Mouse (Mus musculus) Patski (cell line): Measurements from ENCODE around the gene Rgs10. TPM values are rescaled to one million over a fixed set of nuclear protein-coding genes. Genes with fewer than 3 reads are reported as not detected.
"Not testable (repeated sequence)": the region's sequence is repeated elsewhere in the genome, so short reads cannot be mapped to it uniquely, and the experiment has no call there.

Experiments used
- ATAC-seq: fragments of 100-300 bp; one replicate; pipeline ENCODE4 v1.8.0; 2021
- CTCF ChIA-PET: fragments of 350-600 bp; sonication (Branson Sonifier 250); formaldehyde crosslinking; loops from one replicate; lab custom pipeline; 2022; ENCODE audit warnings: inconsistent platforms; lab: Charles Lee
- POLR2A ChIA-PET: fragments of 350-600 bp; sonication (Branson Sonifier 250); formaldehyde crosslinking; loops from one replicate; lab custom pipeline; 2022; ENCODE audit warnings: antibody characterized with exemption, inconsistent platforms; lab: Charles Lee
- DNase-seq: peaks from one replicate; pipeline ENCODE4 v3.0.0-alpha.2; 2011; ENCODE audit warnings: low read depth, low spot score
- H3K27me3 ChIP-seq: fragments of 371-371 bp; one replicate; pipeline ENCODE4 v1.5.1; 2021
- CTCF ChIP-seq: fragments of 100-300 bp; IDR thresholded peaks from one replicate; pipeline ENCODE4 v1.5.1; 2021
- in situ Hi-C: fragments of 300-500 bp; cut with MboI; formaldehyde crosslinking; loops from 3 replicates; pipeline ENCODE4 v1.11.1; 2018; ENCODE audit warnings: low pct_unique_long_range_greater_than_20kb, mixed read lengths
- polyA plus RNA-seq: library from polyadenylated mRNA; unstranded; gene quantifications from one replicate; pipeline ENCODE4 v1.2.3, GENCODE M21; 2021

Gene Rgs10
- polyA plus RNA-seq, 1 experiment from 2014 or later = 111 TPM

DNA sequence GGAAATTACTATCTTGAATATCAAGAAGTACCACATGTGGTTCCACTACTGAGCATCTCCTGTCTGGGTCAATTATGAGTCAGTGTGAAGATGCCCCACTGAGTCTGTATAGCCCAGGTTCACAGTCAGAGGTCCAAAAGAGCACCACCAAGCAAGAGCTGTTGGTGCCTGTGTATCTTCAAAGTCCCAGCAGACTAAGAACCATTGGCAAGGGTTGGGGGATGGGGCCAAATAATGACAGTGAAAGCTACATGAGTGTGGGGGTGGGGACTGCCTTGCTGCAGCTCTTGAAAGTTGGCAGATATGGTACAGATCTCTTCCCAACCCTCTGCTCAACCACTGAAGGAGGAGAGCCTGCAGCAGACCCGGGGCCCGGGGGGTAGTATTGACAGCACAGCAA, 72.0 kb downstream of the Rgs10 start:
- no peak for DNase-seq
- no peak for TF ChIP-seq CTCF
- in situ Hi-C loops = loop anchor here (5.0 kb wide), 2 partner anchors 39 to 99 kb away; partner anchors contain the start of gene Tgfb1i1
- H3K27me3 ChIP-seq = no peaks in the 10 kb centered on the region
- ATAC-seq = no peak
- ChIA-PET POLR2A (no interaction called here), CTCF (interaction anchor here (0.8 to 1.0 kb wide), 2 partner anchors 33 to 41 kb away, joined by 3 read pairs; no protein-coding TSS in a partner anchor)

GRCm38 (mm10) chr7:128345691-128346090, 72.9 kb downstream of the Rgs10 start:
- no peak for ATAC-seq
- in situ Hi-C loops = loop anchor here (5.0 kb wide), 2 partner anchors 38 to 98 kb away; partner anchors contain the start of gene Tgfb1i1
- POLR2A ChIA-PET = interaction anchor here (0.9 kb wide), 1 partner anchor 12 kb away, joined by 3 read pairs; no protein-coding TSS in a partner anchor

DNA sequence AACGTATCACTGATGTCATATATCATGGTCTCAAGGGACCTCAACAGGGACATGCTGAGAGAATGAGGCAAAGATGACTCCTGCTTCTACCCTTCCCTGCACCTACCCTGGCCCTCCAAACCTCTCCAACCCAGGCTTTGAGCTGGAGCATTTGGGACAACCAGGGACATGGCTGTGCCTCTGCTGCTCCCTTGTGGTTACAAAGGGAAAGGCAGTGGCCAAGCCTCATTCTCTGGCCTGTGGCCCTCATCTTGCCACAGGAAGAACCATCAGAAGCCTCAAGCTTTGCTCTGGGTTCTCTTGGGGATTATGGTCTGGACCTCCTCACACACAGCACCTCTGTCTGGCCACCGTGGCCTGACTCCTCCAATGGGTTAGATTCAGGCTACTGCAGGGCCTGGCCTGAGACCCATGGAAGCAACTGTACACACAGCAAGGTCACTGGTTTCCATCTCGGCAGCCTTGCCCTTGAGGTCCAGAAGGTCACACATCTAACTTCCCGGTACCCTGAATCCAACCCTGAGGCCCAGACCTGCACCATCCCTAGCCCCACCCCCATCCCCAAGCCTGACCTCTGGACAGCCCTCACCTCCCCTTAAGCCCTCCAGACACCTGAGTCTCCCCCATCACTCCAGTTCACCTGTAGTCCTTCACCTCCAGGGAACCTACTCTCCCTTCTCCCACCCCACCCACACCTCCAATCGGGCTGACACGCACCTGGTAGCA, 73.5 kb downstream of the Rgs10 start:
- POLR2A ChIA-PET = interaction anchor here (0.6 to 1.0 kb wide), 3 partner anchors 11 to 83 kb away, joined by 3 to 4 read pairs (median 3); partner anchors contain the start of gene BC017158
- TF ChIP-seq CTCF = peak; percentile 97
- no peaks in the 10 kb centered on the region for H3K27me3 ChIP-seq
- DNase-seq (peak; percentile 33), ATAC-seq (peak; percentile 52)
- in situ Hi-C loops = loop anchor here (5.0 kb wide), 2 partner anchors 38 to 98 kb away; partner anchors contain the start of gene Tgfb1i1
- CTCF ChIA-PET = interaction anchor here (0.7 to 2.7 kb wide), 14 partner anchors 11 to 98 kb away, joined by 3 to 11 read pairs (median 4); partner anchors contain the start of gene Tgfb1i1

More at GRCm38 (mm10) chr7:128345691-128346090, 72.9 kb downstream of the Rgs10 start:
- TF ChIP-seq CTCF = no peak
- CTCF ChIA-PET = interaction anchor here (1.0 to 2.7 kb wide), 9 partner anchors 10 to 67 kb away, joined by 3 to 11 read pairs (median 4); no protein-coding TSS in a partner anchor
- DNase-seq = no peak
- H3K27me3 ChIP-seq = no peaks in the 10 kb centered on the region

DNA sequence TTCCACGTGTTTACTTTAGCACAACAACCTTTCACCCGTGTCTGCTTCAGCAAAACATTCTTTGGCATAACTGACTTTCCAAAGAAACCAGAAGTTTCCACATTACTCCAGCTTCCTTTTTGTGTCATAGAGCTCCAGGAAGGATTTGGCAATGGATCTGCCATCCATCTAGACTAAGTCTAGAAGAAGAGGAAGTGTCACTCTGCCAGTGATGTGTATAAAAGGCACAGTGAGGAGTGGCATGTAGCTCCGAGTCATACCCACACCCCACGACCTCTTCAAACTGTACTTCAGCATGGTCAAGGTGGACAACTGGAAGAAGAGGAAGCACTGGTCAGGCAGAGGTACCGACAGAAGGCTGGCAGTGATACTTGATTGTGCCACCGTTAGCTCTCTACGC, 74.1 kb downstream of the Rgs10 start:
- H3K27me3 ChIP-seq = no peaks in the 10 kb centered on the region
- CTCF ChIA-PET = interaction anchor here (0.7 to 2.7 kb wide), 14 partner anchors 10 to 108 kb away, joined by 3 to 11 read pairs (median 4); partner anchors contain the start of genes Armc5 and Tgfb1i1
- DNase-seq = no peak
- in situ Hi-C loops = no loop called here
- ATAC-seq = no peak
- POLR2A ChIA-PET = interaction anchor here (0.6 to 1.0 kb wide), 2 partner anchors 47 to 83 kb away, joined by 3 to 4 read pairs; partner anchors contain the start of gene BC017158
- no peak for TF ChIP-seq CTCF

DNA sequence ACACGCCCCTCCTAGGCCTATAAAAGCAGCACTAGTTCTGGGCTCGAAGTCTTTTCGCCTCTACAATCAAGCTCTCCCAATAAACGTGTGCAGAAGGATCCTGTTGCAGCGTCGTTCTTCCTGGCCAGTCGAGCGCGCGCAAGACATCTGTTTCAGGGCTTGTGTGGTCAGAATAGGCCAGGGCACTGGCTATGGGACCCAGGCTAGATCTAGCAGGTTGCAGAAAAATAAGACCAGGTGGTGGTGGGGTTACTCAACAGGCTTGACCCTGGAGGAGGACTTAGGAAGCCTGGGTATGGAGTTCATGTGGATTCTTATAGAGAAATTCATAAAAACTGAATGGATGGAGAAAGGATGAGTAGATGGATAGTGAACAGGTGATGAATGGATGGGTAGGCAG, 75.9 kb downstream of the Rgs10 start:
- CTCF ChIA-PET, H3K27me3 ChIP-seq, ATAC-seq, POLR2A ChIA-PET, DNase-seq, in situ Hi-C loops: not testable (repeated sequence)

DNA sequence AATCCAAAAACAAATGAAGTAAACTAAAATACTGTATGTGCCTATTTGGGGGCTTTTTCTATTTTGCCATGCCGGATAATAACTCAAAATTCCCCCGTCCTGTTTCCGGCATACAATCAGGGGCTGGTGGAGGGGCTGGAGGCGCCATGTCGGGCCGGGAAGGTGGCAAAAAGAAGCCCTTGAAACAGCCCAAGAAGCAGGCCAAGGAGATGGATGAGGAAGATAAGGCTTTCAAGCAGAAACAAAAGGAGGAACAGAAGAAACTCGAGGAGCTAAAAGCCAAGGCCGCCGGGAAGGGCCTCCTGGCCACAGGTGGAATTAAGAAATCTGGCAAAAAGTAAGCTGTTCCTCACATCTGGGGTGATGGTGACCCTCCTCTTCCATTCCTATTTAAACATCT, 78.2 kb downstream of the Rgs10 start:
- CTCF ChIA-PET = interaction anchor here (1.2 kb wide), 1 partner anchor 10 kb away, joined by 3 read pairs; no protein-coding TSS in a partner anchor
- DNase-seq, ATAC-seq, in situ Hi-C loops, POLR2A ChIA-PET, H3K27me3 ChIP-seq: not testable (repeated sequence)

GRCm38 (mm10) chr7:128332896-128333295, 85.7 kb downstream of the Rgs10 start:
- ChIA-PET POLR2A (interaction anchor here (0.7 kb wide), 1 partner anchor 65 kb away, joined by 6 read pairs; no protein-coding TSS in a partner anchor), CTCF (interaction anchor here (1.0 to 3.0 kb wide), 5 partner anchors 9 to 20 kb away, joined by 3 to 9 read pairs (median 3); no protein-coding TSS in a partner anchor)
- no peaks in the 10 kb centered on the region for H3K27me3 ChIP-seq
- no peak for TF ChIP-seq CTCF
- in situ Hi-C loops = no loop called here
- DNase-seq (no peak), ATAC-seq (peak; percentile 65)

GRCm38 (mm10) chr7:128330981-128331380, 87.6 kb downstream of the Rgs10 start:
- CTCF ChIA-PET = interaction anchor here (1.1 to 3.0 kb wide), 2 partner anchors 9 to 14 kb away, joined by 4 to 9 read pairs; no protein-coding TSS in a partner anchor
- no peak for DNase-seq
- POLR2A ChIA-PET = no interaction called here
- no peak for TF ChIP-seq CTCF
- ATAC-seq = no peak
- in situ Hi-C loops = no loop called here
- H3K27me3 ChIP-seq = no peaks in the 10 kb centered on the region

DNA sequence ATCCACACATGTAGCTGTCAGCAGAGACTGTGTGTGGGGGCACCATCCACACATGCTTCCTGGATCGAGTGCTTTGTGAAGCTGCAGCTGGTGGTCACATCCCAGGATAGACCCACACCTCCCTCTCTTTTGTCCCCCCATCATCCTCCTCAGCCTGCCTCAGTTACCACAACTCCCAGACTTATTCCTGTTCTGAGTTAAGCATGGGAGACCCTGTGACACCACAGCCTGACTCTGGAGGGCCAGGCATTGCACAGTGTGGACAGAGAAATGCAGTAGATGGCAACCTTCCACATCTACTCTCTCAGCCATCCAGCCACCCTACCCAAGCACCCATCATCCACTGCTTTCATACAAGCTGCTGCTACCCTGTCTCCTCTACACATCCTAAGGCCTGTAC, 93.6 kb downstream of the Rgs10 start:
- in situ Hi-C loops = no loop called here
- no peak for ATAC-seq
- ChIA-PET POLR2A (no interaction called here), CTCF (no interaction called here)
- H3K27me3 ChIP-seq = no peaks in the 10 kb centered on the region
- no peak for TF ChIP-seq CTCF
- no peak for DNase-seq

Other genes starting within 250 kb of the Rgs10 start
- gene Cox6a2, start 212.4 kb downstream of the Rgs10 start, polyA plus RNA-seq = 0.30 TPM
- 17.3 TPM for gene Armc5, start 181.4 kb downstream of the Rgs10 start, polyA plus RNA-seq
- gene 9130023H24Rik, start 180.7 kb downstream of the Rgs10 start, polyA plus RNA-seq = 5.4 TPM
- gene Tgfb1i1, start 171.9 kb downstream of the Rgs10 start, polyA plus RNA-seq = 98.6 TPM
- gene Slc5a2, start 153.1 kb downstream of the Rgs10 start, polyA plus RNA-seq = 0.27 TPM
- 25.3 TPM for gene BC017158, start 120.6 kb downstream of the Rgs10 start, polyA plus RNA-seq
- gene Tial1, start 43.0 kb upstream of the Rgs10 start, polyA plus RNA-seq = 82.0 TPM
- gene Bag3, start 104.9 kb upstream of the Rgs10 start, polyA plus RNA-seq = 56.0 TPM
- 44.3 TPM for gene Inpp5f, start 192.6 kb upstream of the Rgs10 start, polyA plus RNA-seq